Mouse (Mus musculus): ENCODE data around the gene Unc5b. TPM values are rescaled to one million over a fixed set of nuclear protein-coding genes. Genes with fewer than 3 reads are reported as not detected.
A peak's percentile ranks its signal among the peaks of the same experiment; 100 is the strongest.

Unc5b gene
- polyA plus RNA-seq, 1 experiment from 2014 or later, result 8.2 TPM

GRCm38 (mm10) chr10:60806207-60806538, 25.2 kb downstream of the Unc5b start:
- peaks cover 77% of the 10 kb centered on the region for H3K4me1 ChIP-seq
- no peak overlapping the region for H3K9ac ChIP-seq
- WGBS, result 63% methylated on average over 8 of the region's 8 CpGs
- 0 out of 2 replicates have a peak overlapping the region, but pooled peaks have one; percentile 81 for H3K27ac ChIP-seq
- no peak overlapping the region for H3K4me2 ChIP-seq
- H3K4me3 ChIP-seq, result no peak overlapping the region
- no peak for ATAC-seq (ENCODE audit: insufficient number of reproducible peaks, low FRiP score, low TSS enrichment, low read depth)
- H3K27me3 ChIP-seq, result no peaks in the 10 kb centered on the region
- no peaks in the 10 kb centered on the region for H3K9me3 ChIP-seq
- H3K36me3 ChIP-seq, result no peaks in the 10 kb centered on the region

- H3K36me3 ChIP-seq, result no peaks in the 10 kb centered on the region
- no peak overlapping the region for H3K4me3 ChIP-seq
- H3K27me3 ChIP-seq, result no peaks in the 10 kb centered on the region
- no peaks in the 10 kb centered on the region for H3K9me3 ChIP-seq
- no peak for ATAC-seq (ENCODE audit: insufficient number of reproducible peaks, low FRiP score, low TSS enrichment, low read depth)
- H3K4me1 ChIP-seq, result peaks cover 78% of the 10 kb centered on the region
- no peak overlapping the region for H3K4me2 ChIP-seq
- 60% methylated on average over 21 of the region's 21 CpGs for WGBS
- 0 out of 2 replicates have a peak overlapping the region, but pooled peaks have one; percentile 81 for H3K27ac ChIP-seq
- H3K9ac ChIP-seq, result no peak overlapping the region
Measured at GRCm38 (mm10) chr10:60805436-60806206, 25.8 kb downstream of the Unc5b start.

GRCm38 (mm10) chr10:60804865-60805264, 26.5 kb downstream of the Unc5b start:
- Histone ChIP-seq H3K27ac (no peak overlapping the region; the same call in 1 of the 2 replicates), H3K9ac (no peak overlapping the region), H3K27me3 (no peaks in the 10 kb centered on the region), H3K4me2 (no peak overlapping the region), H3K9me3 (no peaks in the 10 kb centered on the region), H3K36me3 (no peaks in the 10 kb centered on the region), H3K4me1 (peaks cover 85% of the 10 kb centered on the region), H3K4me3 (no peak overlapping the region)
- no peak for ATAC-seq (ENCODE audit: insufficient number of reproducible peaks, low FRiP score, low TSS enrichment, low read depth)
- 31% methylated on average over 4 of the region's 4 CpGs for WGBS

GRCm38 (mm10) chr10:60803971-60804370, 27.4 kb downstream of the Unc5b start:
- Histone ChIP-seq H3K4me3 (no peak overlapping the region), H3K4me1 (peaks cover 90% of the 10 kb centered on the region), H3K27ac (no peak overlapping the region), H3K27me3 (no peaks in the 10 kb centered on the region), H3K9me3 (no peaks in the 10 kb centered on the region), H3K36me3 (no peaks in the 10 kb centered on the region), H3K9ac (no peak overlapping the region), H3K4me2 (no peak overlapping the region)
- 74% methylated on average over 10 of the region's 10 CpGs for WGBS
- no peak for ATAC-seq (ENCODE audit: insufficient number of reproducible peaks, low FRiP score, low TSS enrichment, low read depth)

- H3K36me3 ChIP-seq, result no peaks in the 10 kb centered on the region
- no peak overlapping the region for H3K4me2 ChIP-seq
- H3K9me3 ChIP-seq, result no peaks in the 10 kb centered on the region
- H3K27ac ChIP-seq, result 0 out of 2 replicates have a peak overlapping the region, but pooled peaks have one; percentile 12
- H3K4me1 ChIP-seq, result peaks cover 90% of the 10 kb centered on the region
- no peak overlapping the region for H3K4me3 ChIP-seq
- no peak for ATAC-seq (ENCODE audit: insufficient number of reproducible peaks, low FRiP score, low TSS enrichment, low read depth)
- H3K9ac ChIP-seq, result no peak overlapping the region
- WGBS, result 58% methylated on average over 12 of the region's 12 CpGs
- no peaks in the 10 kb centered on the region for H3K27me3 ChIP-seq
Measured at GRCm38 (mm10) chr10:60801898-60802412, 29.4 kb downstream of the Unc5b start.

DNA sequence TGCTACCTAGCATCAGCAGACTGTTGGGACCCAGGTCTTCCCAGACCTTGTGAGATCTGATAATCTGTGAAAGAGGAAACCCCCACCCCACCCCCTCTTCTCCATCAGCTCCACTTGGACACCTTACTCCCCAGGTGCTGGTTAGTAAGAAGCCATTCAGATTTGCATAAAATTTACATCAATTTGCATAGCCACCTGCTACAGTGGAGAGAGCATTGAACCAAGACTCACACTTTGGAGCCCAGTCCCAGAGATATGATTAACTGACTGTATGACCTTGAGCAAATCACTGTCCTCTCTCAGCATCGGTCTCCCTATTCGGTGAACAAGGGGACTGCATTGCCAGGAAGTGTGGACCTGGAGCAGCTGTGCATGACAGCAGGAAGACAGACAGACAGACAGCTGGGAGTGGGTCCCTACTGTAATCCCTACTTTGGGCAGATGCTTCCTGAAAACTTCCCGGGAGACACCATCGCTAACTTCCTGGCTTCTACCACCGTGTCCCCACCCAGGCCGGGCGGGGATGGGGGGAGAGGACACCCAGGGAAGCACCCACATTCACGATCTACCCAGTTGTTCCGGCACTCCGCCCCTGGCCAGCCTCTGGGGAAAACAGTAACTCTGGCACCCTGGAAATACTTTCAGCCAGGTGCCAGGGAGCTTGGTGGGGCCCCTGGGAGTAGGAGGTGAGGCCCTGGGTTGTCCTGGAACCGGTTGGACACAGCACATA, 30.0 kb downstream of the Unc5b start:
- WGBS, result 38% methylated on average over 11 of the region's 11 CpGs
- ATAC-seq (ENCODE audit: insufficient number of reproducible peaks, low FRiP score, low TSS enrichment, low read depth), result no peak
- Histone ChIP-seq H3K9ac (no peak overlapping the region), H3K9me3 (no peaks in the 10 kb centered on the region), H3K4me3 (no peak overlapping the region), H3K4me1 (peaks cover 89% of the 10 kb centered on the region), H3K27me3 (no peaks in the 10 kb centered on the region), H3K4me2 (no peak overlapping the region), H3K27ac (no peak overlapping the region), H3K36me3 (no peaks in the 10 kb centered on the region)

- no peak for ATAC-seq (ENCODE audit: insufficient number of reproducible peaks, low FRiP score, low TSS enrichment, low read depth)
- H3K27ac ChIP-seq, result no peak overlapping the region
- H3K4me3 ChIP-seq, result no peak overlapping the region
- H3K9me3 ChIP-seq, result no peaks in the 10 kb centered on the region
- no peak overlapping the region for H3K9ac ChIP-seq
- H3K4me1 ChIP-seq, result peaks cover 89% of the 10 kb centered on the region
- no peak overlapping the region for H3K4me2 ChIP-seq
- H3K27me3 ChIP-seq, result no peaks in the 10 kb centered on the region
- no peaks in the 10 kb centered on the region for H3K36me3 ChIP-seq
- WGBS, result 16% methylated on average over 19 of the region's 19 CpGs
Measured at GRCm38 (mm10) chr10:60800295-60801167, 30.9 kb downstream of the Unc5b start.

GRCm38 (mm10) chr10:60797682-60798422, 33.5 kb downstream of the Unc5b start:
- Histone ChIP-seq H3K4me1 (peaks cover 88% of the 10 kb centered on the region), H3K27ac (no peak overlapping the region), H3K9ac (no peak overlapping the region), H3K4me3 (no peak overlapping the region), H3K27me3 (no peaks in the 10 kb centered on the region), H3K4me2 (no peak overlapping the region), H3K36me3 (no peaks in the 10 kb centered on the region), H3K9me3 (no peaks in the 10 kb centered on the region)
- ATAC-seq (ENCODE audit: insufficient number of reproducible peaks, low FRiP score, low TSS enrichment, low read depth), result no peak
- WGBS, result 57% methylated on average over 14 of the region's 14 CpGs

GRCm38 (mm10) chr10:60796474-60796873, 34.9 kb downstream of the Unc5b start:
- Histone ChIP-seq H3K9me3 (no peaks in the 10 kb centered on the region), H3K9ac (no peak overlapping the region), H3K27me3 (no peaks in the 10 kb centered on the region), H3K4me1 (peaks cover 92% of the 10 kb centered on the region), H3K4me3 (no peak overlapping the region), H3K36me3 (no peaks in the 10 kb centered on the region), H3K4me2 (no peak overlapping the region), H3K27ac (peak overlapping the region; percentile 59; the same call in 1 of the 2 replicates)
- no peak for ATAC-seq (ENCODE audit: insufficient number of reproducible peaks, low FRiP score, low TSS enrichment, low read depth)
- WGBS, result 62% methylated on average over 7 of the region's 7 CpGs

DNA sequence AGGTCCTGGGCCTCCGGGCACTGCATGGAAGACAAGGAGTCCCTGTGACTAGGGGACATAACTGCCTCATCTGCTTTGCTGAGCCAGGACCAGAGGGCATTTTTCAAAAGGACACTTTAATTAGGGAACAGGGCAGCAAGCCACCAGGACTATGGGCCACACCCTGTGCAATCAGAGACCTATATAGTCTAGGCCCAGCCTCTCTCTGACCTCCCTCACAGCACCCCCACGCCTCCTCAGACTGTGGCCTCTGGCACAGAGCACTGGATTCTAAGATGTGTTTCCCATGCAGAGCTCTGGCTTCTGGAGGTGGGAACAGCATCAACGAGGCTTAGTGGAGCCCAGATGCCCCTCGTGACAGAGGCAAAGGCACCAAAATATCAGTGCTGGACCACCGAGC, 35.4 kb downstream of the Unc5b start:
- H3K4me2 ChIP-seq, result 0 out of 2 replicates have a peak overlapping the region, but pooled peaks have one; percentile 7
- ATAC-seq (ENCODE audit: insufficient number of reproducible peaks, low FRiP score, low TSS enrichment, low read depth), result no peak
- WGBS, result 50% methylated on average over 5 of the region's 5 CpGs
- peak overlapping the region; percentile 59 for H3K27ac ChIP-seq
- H3K9me3 ChIP-seq, result no peaks in the 10 kb centered on the region
- no peak overlapping the region for H3K4me3 ChIP-seq
- peaks cover 91% of the 10 kb centered on the region for H3K4me1 ChIP-seq
- no peaks in the 10 kb centered on the region for H3K36me3 ChIP-seq
- H3K27me3 ChIP-seq, result no peaks in the 10 kb centered on the region
- H3K9ac ChIP-seq, result no peak overlapping the region

- Histone ChIP-seq H3K9ac (no peak overlapping the region), H3K4me2 (peak overlapping the region; percentile 22; the same call in 1 of the 2 replicates), H3K4me1 (peaks cover 78% of the 10 kb centered on the region), H3K9me3 (no peaks in the 10 kb centered on the region), H3K36me3 (no peaks in the 10 kb centered on the region), H3K27ac (peak overlapping the region; percentile 71), H3K27me3 (no peaks in the 10 kb centered on the region), H3K4me3 (no peak overlapping the region)
- no peak for ATAC-seq (ENCODE audit: insufficient number of reproducible peaks, low FRiP score, low TSS enrichment, low read depth)
- WGBS, result 32% methylated on average over 8 of the region's 8 CpGs
Measured at GRCm38 (mm10) chr10:60794792-60795191, 36.6 kb downstream of the Unc5b start.

Measured in limb, embryonic 15.5 days (tissue).